Mouse (Mus musculus) gastrocnemius, postnatal 14 days (tissue): ENCODE data around the gene Adam10. TPM values are rescaled to one million over a fixed set of nuclear protein-coding genes. Genes with fewer than 3 reads are reported as not detected.

Source experiments
- DNase-seq: peaks from one replicate; pipeline ENCODE4 v3.0.0; 2021; ENCODE audit warnings: mixed read lengths
- intact Hi-C: fragments of 180-260 bp; cut with DNase I; formaldehyde crosslinking; loops from one replicate; pipeline ENCODE4 v1.15.1; 2025; ENCODE audit warnings: low total_unique reads
- total RNA-seq, 2 experiments: library from RNA; stranded (reverse); gene quantifications; 2 replicates each; pipeline ENCODE4 v1.2.3; 2021

The Adam10 gene
- total RNA-seq, 2 experiments from 2014 or later, result 26.4 to 35.9 TPM

DNA sequence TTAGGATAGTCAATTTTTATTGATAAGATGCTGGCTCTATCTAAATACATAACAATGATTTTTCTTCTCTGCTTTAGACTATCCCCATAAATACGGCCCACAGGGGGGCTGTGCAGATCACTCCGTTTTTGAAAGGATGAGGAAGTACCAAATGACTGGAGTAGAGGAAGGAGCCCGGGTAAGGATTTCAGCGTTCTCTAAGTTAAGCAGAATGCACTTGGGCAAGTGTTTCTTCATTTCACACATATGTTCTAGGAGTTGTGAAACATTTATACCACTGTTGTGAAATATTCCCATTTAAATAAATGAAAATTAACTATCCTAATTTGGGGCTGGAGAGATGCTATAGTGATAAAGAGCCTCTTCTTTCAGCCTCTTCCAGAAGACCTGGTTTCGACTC lies 61.2 kb downstream of the Adam10 start:
- DNase-seq, result no peak
- intact Hi-C loops, result no loop called here

DNA sequence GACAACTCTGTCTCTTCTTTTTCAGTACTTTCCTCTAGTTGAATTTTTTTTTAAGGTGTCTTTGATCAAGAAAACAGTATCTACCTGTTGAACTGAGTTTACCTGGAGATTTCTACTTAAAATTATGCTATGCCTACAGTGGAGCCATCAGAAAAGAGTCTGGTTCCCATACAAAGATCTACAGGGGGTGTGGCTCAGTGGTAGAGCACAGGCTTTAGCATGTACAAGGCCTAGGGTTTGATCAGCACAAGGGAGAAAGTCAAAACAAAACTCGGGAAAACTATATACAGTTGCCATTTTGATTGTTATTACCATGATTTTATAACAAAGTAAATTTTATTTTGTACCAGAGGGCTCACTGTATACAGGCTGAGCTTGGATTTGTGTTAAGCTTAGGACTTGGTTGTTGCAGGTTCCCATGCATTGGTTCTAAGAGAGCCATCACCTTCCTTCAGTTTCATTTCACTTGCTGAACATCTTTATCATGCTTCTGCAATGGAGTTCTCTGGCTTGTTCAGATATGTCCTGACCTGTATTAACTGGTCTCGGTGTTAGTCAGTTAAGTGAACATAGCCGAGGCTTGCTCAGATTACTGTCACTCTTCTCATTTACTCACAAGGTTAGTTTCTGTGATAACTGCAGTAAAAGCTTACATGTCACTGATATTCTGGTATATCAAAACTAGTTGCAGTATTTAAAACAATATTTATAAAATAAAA lies 72.9 kb downstream of the Adam10 start:
- intact Hi-C loops, result no loop called here
- DNase-seq, result no peak

DNA sequence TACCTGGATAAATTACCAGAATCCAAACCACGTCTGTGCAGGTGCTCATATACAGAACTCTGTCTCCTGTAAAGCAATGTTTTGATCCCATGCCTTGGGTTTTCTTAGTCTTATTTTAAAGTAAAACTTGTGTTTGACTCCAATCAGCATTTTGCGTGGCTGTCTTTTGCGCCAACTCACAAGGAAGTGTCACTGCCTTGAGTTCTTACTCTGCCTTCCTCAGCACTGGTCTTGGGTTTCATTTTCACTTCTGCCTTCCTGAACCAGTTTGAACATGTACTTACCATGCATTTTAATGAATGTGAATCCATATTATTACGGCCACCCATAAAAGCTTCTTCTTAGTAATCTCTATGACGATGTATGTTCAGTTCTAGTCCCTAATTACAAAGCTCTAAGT lies 82.2 kb downstream of the Adam10 start:
- intact Hi-C loops, result no loop called here
- DNase-seq, result no peak

DNA sequence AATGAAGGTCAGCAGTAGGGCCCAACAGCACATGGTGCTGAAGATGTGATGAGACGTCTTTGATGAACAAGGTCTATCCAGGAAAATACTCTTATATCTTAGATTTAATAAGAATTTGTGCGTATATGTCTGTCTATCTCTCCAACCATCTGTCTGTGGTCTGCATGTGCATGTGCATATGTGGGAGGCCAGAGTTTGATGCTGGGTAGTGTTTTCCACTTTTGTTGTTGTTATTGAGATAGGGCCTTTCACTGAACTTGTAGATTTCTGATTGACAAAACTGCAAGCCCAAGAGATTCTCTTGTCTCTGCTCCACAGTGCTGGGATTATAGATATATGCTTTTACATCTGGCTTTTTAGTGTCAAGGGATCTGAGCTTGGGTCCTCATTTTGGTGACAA lies 96.7 kb downstream of the Adam10 start:
- DNase-seq, result no peak
- intact Hi-C loops, result no loop called here

DNA sequence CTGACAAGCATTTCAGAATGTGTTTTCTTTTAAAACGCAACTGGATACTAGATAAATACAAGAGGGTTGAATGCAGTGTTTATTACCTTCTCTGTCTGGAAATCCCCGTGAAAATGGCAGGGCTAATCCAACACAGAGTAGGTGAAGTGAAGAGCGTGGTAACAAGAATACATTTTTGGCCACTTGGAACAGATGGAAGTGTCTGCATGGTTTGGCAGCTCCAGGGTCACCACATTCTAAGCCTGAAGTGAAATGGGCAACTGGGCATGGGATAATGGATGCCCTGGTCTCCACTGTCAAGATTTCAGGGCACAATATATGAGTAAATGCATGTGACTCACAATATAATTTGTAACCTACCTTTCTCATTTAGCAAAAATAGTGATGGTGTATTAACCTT lies 103.4 kb downstream of the Adam10 start:
- intact Hi-C loops, result no loop called here
- DNase-seq, result no peak

DNA sequence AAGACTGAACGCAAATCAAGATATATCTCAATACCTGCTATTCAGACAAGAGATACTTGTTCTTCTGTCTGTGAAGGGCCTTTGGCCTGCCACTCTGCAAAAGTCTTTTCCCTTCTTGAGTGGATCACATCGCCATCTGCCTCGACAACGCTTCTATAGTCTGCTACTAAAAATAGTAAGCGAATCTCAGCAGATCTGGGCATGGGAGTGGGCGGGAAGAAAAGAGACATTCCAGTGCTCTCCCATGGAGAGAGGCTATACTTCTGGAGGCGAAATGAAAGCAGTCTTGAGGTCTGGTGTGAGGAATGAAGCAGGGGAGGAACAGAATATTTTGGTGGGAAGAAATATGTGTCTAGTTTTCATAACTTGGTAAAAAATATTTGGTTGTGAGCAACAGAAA lies 109.9 kb downstream of the Adam10 start:
- intact Hi-C loops, result no loop called here
- DNase-seq, result no peak

DNA sequence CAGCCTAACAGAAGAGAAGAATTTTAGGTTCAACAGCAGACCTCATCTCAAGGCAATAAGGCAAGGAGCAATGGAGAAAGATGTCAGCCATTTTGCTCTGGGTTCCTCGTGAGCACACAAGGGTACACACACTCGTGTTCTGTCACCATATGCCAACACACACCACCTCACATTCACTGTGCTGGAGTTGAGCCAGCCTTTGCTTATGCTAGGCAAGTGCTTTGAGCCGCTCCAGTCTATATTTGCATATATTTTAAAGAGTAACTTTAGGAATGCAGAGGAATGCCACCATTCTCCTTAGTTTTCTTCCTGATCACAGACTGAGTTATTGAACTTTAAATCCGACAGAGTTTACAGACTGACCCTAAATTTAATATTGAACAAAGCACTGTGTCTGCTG lies 111.8 kb downstream of the Adam10 start:
- intact Hi-C loops, result no loop called here
- no peak for DNase-seq

DNA sequence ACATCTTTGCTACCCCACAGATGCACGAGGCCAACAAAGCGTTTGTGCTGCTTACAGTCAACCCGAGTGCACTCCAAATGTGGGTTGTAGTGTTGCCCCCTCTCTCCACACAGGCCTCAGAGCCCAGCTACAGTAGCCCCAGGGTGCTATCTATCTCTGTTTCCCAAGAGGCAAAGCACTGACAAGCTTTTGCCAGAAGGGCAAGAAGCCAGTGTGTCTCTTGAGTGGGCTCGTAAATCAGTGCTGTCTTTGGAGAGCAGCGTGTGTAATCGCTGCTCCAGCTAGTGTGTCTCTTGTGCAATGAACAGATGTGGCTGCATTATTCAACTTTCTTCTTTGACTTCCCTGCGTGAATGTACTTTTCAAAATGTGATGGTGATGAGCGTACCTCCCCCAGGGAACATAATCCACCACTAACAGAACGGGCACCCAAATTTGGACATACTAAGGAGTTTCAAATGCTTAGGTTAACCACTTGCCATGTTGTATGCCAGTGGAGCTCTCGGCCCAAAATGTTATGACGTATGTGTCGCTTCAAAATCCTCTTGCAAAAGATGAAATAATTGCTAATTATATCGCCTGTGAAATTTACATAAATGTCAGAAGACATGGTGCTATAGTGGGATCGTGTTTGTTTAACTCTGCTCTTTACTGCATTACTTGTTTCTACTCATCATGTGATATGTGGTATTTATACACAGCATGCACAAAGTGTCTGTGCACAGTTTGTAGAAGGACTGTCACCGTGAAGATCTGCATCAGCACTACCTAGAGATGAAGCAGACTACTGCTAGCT lies 116.0 kb downstream of the Adam10 start:
- intact Hi-C loops, result no loop called here
- peak; percentile 25 for DNase-seq

DNA sequence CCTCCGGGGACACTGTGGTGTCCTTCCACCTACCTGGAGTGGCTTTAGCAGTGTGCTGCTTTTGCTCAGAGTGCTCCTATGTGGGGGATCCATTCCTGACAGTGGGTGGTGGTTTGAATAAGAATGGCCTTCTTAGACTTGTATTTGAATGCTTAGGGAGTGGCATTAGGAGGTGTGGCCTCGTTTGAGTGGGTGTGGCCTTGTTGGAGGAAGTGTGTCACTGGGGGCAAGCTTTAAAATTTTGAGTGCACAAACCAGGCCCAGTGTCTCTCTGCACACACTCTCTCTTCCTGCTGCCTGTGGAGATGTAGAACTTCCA lies 116.6 kb downstream of the Adam10 start:
- DNase-seq, result no peak
- intact Hi-C loops, result no loop called here

DNA sequence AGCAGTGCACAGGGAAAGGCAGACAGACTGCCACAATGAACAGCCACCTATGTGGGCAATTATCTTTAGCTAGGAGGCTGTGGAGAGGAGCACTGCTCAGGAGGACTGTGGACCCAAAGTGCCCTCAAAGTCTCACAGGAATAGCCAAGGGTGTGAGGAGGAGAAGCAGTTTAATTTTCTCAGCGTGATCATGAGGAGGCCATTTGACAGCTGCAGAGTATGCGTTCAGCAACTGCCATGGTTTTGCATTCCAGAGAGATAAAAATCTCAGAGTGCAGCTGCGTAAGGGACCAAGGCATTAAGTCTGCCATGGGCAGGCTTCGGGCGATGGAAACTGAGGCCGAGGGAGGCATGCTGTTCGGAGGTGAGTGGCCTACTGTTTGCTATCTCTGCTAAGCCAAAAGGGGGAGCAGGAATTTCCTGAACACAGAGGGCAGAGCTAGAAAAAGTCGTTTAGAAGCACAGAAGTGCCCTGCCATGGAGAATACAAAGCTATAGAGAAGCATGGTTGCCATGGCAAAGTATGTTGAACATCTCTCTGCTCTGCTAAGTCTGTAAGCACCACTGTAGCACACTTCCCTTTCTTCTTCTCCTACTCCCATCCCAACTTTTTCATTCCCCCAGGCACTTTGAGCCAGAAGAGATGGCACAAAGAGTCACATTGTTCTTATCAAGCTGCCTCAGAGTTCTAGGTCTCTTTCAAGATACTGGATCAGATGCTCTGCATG lies 122.0 kb downstream of the Adam10 start:
- intact Hi-C loops, result no loop called here
- DNase-seq, result no peak

DNA sequence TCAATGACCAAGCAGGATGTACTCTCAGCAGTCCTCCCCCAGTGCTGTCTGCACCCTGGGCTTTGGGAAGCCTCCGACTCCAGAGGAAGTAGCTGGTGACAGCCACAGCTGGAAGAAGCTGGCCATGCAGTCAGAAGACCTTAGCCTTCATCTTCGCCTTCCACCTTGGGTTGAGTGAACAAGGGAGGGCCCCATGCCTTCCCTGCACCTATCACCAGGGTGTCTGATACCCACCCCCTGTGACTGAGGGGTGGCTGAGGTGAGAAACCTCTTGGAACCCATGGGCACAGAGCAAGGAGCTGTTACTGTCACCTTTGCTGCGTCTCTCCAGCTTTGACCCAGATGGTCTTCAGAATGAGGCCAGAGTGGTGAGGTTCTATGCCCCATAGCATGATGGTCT lies 123.0 kb downstream of the Adam10 start:
- intact Hi-C loops, result no loop called here
- no peak for DNase-seq

DNA sequence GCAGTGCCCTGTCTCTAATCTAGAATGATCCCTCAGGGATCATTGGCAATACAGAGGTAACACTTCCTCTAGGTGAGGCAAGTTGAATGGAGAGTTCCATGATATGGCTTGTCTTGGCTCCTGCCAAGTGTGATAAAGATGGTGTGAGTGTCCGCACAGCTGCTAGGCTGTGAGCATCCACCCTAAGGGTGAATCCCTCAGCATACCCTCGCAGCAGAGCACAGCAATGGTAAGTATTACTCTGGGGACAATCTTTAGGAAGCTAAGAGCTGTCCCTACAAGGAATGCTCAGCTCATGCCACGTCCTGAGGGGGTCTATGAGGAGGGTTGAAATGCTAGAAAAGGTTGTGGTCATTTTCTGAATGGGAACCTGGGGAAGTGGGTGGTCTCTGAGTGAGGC lies 124.0 kb downstream of the Adam10 start:
- DNase-seq, result no peak
- intact Hi-C loops, result no loop called here

DNA sequence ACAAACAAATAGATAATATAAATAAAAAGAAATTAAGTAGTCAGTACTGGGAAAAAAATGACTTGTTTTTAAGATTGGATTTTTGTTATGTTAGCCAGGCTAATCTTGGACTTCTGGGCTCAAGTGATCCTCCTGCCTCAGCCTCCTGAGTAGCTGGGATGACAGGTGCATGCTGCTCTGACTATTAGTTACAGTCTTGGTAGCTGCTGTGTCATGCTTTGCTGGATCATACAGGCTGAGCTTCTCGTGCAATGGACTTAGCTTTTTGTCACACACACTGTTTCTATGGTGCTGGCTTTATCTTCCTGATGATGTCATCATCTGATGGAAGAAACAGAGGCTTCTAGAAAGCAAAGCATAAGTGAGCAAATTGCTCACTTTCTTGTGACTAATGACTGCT lies 127.3 kb downstream of the Adam10 start:
- DNase-seq, result no peak
- intact Hi-C loops, result no loop called here

DNA sequence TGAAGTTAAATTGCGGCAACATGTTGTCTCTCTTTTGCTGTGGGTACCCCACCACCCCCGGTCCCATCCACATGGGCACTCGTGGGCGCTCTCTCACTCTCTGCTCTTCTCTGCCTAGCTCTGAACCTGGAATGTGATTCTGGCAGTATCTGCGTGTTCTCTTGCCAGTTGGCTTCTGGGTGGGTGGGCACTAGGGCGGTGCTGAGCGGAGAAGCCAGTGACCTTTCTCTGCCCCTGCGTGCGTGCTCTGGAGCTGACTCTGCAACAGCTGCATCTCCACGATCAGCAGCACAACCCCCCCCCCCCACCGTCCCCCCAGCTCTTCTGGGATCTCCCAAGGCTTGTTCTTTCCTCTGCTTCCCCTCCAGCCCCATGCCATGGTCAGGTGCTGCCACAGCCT lies 128.9 kb downstream of the Adam10 start:
- intact Hi-C loops, result no loop called here
- DNase-seq, result peak; percentile 26

DNA sequence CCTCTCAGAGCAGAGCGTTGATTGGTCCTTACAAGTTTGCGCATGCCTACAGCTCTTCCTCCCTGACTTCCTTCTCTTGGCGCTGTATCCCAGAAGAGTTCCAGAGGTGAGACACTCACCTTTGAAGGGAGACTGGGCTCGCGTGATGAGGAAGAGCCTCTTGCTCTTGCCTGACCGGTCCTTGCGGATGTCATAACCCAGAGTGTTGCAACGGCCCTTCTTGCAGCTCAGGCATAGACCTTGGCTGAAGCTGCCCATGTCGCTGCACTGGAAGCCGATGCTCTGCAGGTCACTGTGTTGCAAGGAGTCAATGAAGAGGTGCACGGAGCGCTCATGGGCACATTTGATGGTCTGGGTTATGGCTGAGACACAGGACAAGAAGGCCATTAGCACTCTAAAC lies 133.8 kb downstream of the Adam10 start:
- DNase-seq, result no peak
- intact Hi-C loops, result no loop called here

DNA sequence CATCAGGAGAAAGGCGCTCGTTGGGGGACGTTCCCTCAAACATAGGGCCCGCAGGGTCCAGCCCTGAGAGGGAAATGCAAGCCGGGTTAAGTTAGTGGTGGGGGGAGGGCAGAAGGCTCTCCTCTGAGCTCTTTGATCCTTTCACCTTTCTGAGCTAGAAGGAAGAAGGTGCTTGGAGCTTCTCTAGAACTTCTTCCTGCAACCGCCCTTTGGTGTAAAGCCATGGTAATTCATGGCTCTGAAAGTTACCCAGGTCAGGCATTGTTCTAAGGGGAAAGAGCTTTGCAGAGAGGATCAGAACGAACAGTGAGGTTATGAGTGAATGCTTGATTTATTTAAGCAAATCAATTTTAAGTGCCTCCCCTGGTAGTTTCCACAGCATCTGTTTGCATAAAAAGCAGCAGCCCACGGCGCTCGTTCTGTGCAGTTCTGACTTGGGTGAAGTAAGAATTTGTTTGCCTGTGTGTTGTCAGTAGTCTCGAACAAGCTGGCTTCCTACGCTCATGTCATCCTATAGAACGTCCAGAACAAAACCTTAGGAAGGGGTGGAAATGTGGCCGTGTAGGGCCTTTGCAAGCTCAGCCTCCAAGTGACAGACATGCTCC lies 138.0 kb downstream of the Adam10 start:
- intact Hi-C loops, result no loop called here
- no peak for DNase-seq

DNA sequence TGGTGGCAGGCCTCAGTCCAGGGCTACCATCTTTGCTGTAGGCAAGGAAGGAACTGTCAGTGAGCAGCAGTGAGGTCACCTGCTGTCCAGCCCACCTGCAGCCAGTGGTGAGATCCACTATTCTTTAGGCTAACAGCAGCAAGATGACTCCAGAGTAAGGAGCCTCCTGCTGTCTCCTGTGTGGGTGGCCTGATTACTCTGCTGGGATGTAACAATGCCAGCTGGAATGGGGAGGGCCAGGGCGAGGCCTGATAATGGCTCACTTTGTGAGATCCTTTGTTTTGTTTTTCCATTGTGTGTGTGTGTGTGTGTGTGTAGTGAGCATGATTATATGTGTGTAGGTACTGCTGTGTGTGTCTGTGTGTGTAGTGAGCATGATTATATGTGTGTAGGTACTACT lies 138.6 kb downstream of the Adam10 start:
- intact Hi-C loops, result no loop called here
- no peak for DNase-seq

DNA sequence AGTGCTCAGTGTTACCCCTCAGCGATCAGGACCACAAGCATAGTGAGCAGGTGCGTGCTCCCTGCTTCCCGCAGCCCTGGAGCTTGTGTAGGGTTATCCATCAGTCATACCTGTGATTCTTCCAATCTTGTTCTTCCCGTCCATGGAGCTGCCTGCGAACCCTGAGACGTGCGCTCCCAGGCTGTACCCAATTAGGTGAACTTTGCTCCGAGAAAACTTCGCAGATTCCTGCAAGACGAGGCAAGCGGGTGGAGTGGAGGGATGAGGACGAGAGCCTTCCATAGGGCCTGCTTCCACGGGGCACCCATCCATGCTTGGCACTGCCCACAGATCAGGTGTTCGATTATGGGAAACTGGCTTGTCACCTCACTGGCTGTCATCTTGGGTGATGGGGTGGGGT lies 139.9 kb downstream of the Adam10 start:
- DNase-seq, result no peak
- intact Hi-C loops, result no loop called here

DNA sequence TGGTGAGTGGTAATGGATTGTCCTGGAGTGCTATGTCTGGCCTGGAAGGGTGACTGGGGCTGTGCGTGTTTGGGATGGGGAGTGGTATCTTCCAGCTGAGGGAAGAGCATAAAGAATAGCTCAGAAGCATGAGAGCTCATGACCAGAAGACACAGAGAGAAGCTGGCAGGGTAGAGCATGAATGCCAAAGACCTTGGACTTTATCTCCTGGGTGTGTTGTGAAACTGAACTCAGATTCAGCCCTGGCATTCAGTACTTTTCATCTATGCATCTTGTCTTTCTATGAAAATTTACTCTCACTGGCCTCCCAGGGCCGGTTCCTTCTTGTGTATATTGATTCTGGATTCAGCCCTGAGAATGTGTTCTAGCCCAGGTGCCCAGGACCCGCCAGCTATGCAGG lies 145.3 kb downstream of the Adam10 start:
- intact Hi-C loops, result no loop called here
- no peak for DNase-seq

DNA sequence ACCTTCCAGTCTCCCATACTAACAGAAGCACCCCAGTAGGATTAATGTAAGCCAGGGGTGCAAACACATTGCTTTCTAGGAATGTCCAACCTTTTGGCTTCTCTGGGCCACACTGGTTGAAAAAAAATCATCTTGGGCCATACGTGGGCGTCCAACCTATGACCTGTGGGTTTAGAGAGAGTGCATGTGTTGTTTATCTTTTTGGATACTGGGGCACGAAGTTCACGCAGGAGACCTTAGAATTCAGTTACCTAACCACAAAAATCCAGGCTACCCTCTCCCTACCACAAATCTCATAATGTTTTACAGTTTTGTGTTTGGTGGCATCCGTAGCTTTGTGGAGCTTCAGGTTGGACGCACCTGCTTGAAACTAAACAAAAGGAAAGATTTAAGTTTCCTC lies 149.1 kb downstream of the Adam10 start:
- no peak for DNase-seq
- intact Hi-C loops, result no loop called here
